In genomic region chr11:108973459-108973858, GRCm38 (mm10) we compare ENCODE assay signal across 18 mouse cellular contexts. TPM values are rescaled to one million over a fixed set of nuclear protein-coding genes. Genes with fewer than 3 reads are reported as not detected.
DNase-seq lines count a peak whose midpoint lies in the region; ATAC-seq and TF ChIP-seq lines count a peak whose summit lies in the region.
"Had no signal": no experiment of that assay in that cellular context is flagged by ENCODE, and none has a peak within 500 bp of the region (broad histone marks: within the 10 kb centered on the region; RNA-seq: fewer than 3 reads in every experiment).

No protein-coding gene starts in this region.

- H3K4me3 ChIP-seq in forebrain, postnatal 0 days (ENCODE audit: low read depth, low read length), result no peak overlapping the region
- no peak overlapping the region for H3K4me3 ChIP-seq in forebrain, embryonic 13.5 days
- H3K4me3 ChIP-seq in lung, embryonic 15.5 days, result no peak overlapping the region
- no peak overlapping the region for H3K4me3 ChIP-seq in lung, adult 2 months (replicated peaks; ENCODE audit: extremely low read depth, low read depth, low read length)
- no peak overlapping the region for H3K4me3 ChIP-seq in hindbrain, postnatal 0 days (ENCODE audit: low read length)
- H3K4me3 ChIP-seq: forebrain, embryonic 15.5 days; gastrocnemius, adult 2 months had no signal

- no peak for TF ChIP-seq CTCF in forebrain, postnatal 0 days (IDR thresholded peaks at IDR 0.05; ENCODE audit: low read depth)
- TF ChIP-seq CTCF in lung, adult 2 months (IDR thresholded peaks at IDR 0.05; ENCODE audit: insufficient read depth, low read length), result no peak
- TF ChIP-seq CTCF in brain, embryonic 14.5 days (IDR thresholded peaks at IDR 0.05; ENCODE audit: borderline replicate concordance, extremely low read depth, insufficient read depth, insufficient read length), result no peak
- TF ChIP-seq CTCF in hindbrain, postnatal 0 days (IDR thresholded peaks at IDR 0.05; ENCODE audit: low read depth), result no peak

- no peak overlapping the region for H3K4me2 ChIP-seq in forebrain, postnatal 0 days (ENCODE audit: low read depth)
- no peak overlapping the region for H3K4me2 ChIP-seq in forebrain, embryonic 13.5 days
- H3K4me2 ChIP-seq in lung, embryonic 15.5 days, result no peak overlapping the region
- H3K4me2 ChIP-seq in hindbrain, postnatal 0 days (ENCODE audit: low read depth, low read length), result no peak overlapping the region
- H3K4me2 ChIP-seq: forebrain, embryonic 15.5 days had no signal

- WGBS in forebrain, postnatal 0 days, result 47% methylated on average over 4 of the region's 4 CpGs
- 45% methylated on average over 4 of the region's 4 CpGs for WGBS in forebrain, embryonic 13.5 days
- WGBS in lung, embryonic 15.5 days, result 36% methylated on average over 4 of the region's 4 CpGs
- WGBS in lung, adult 2 months, result 70% methylated on average over 4 of the region's 4 CpGs
- 48% methylated on average over 4 of the region's 4 CpGs for WGBS in hindbrain, postnatal 0 days

- H3K36me3 ChIP-seq in forebrain, postnatal 0 days (ENCODE audit: insufficient read depth), result no peaks in the 10 kb centered on the region
- H3K36me3 ChIP-seq in forebrain, embryonic 13.5 days (ENCODE audit: poor library complexity, severe bottlenecking), result no peaks in the 10 kb centered on the region
- no peaks in the 10 kb centered on the region for H3K36me3 ChIP-seq in lung, embryonic 15.5 days
- H3K36me3 ChIP-seq in hindbrain, postnatal 0 days (ENCODE audit: insufficient read depth, low read length), result no peaks in the 10 kb centered on the region
- H3K36me3 ChIP-seq: forebrain, embryonic 15.5 days had no signal

- DNase-seq in forebrain, postnatal 0 days, result peak; percentile 27
- DNase-seq in lung, adult 2 months, result no peak
- peak; percentile 46 for DNase-seq in brain, embryonic 14.5 days (ENCODE audit: low read depth)
- DNase-seq in hindbrain, postnatal 0 days (ENCODE audit: low spot score), result peak; percentile 75
- DNase-seq in thymus, postnatal 0 days (ENCODE audit: low spot score), result no peak
- DNase-seq in thymus, postnatal 4 days, result no peak
- DNase-seq: adrenal gland, adult 8-10 months; cerebellum, adult 18-20 months; gastrocnemius, adult 2 months; kidney, adult 11 months; kidney, postnatal 14 days; layer of hippocampus, adult 9-11 months; liver; lung, adult 18-20 months had no signal

- TF ChIP-seq POLR2A in lung, adult 2 months (IDR thresholded peaks at IDR 0.05; ENCODE audit: borderline replicate concordance, extremely low read depth, low read depth, low read length), result no peak
- TF ChIP-seq POLR2A in brain, embryonic 14.5 days (IDR thresholded peaks at IDR 0.05; ENCODE audit: borderline replicate concordance, extremely low read depth, insufficient read depth, insufficient read length, poor library complexity, severe bottlenecking), result no peak

- H3K4me1 ChIP-seq in forebrain, postnatal 0 days (ENCODE audit: insufficient read depth), result no peaks in the 10 kb centered on the region
- H3K4me1 ChIP-seq in forebrain, embryonic 13.5 days, result peaks cover 11% of the 10 kb centered on the region; the same call in 1 of the 2 replicates
- peaks cover 18% of the 10 kb centered on the region for H3K4me1 ChIP-seq in lung, embryonic 15.5 days
- H3K4me1 ChIP-seq in lung, adult 2 months (ENCODE audit: control insufficient read depth, insufficient read depth, low read length), result no peaks in the 10 kb centered on the region
- H3K4me1 ChIP-seq in hindbrain, postnatal 0 days (ENCODE audit: insufficient read depth, low read length), result peaks cover 7% of the 10 kb centered on the region; the same call in 1 of the 2 replicates
- H3K4me1 ChIP-seq: forebrain, embryonic 15.5 days had no signal

- H3K27me3 ChIP-seq in forebrain, postnatal 0 days (ENCODE audit: insufficient read depth, low read length), result no peaks in the 10 kb centered on the region
- H3K27me3 ChIP-seq in forebrain, embryonic 13.5 days, result no peaks in the 10 kb centered on the region
- H3K27me3 ChIP-seq in lung, embryonic 15.5 days, result no peaks in the 10 kb centered on the region
- no peaks in the 10 kb centered on the region for H3K27me3 ChIP-seq in hindbrain, postnatal 0 days (ENCODE audit: insufficient read depth, low read length)
- H3K27me3 ChIP-seq: CH12.LX; forebrain, embryonic 15.5 days had no signal

- no peak overlapping the region for H3K27ac ChIP-seq in forebrain, postnatal 0 days (ENCODE audit: low read depth, low read length)
- H3K27ac ChIP-seq in forebrain, embryonic 13.5 days, result no peak overlapping the region
- peak overlapping the region; percentile 71 for H3K27ac ChIP-seq in lung, embryonic 15.5 days
- peak overlapping the region; percentile 73 for H3K27ac ChIP-seq in hindbrain, postnatal 0 days
- H3K27ac ChIP-seq: forebrain, embryonic 15.5 days; gastrocnemius, adult 2 months had no signal

- H3K9me3 ChIP-seq in forebrain, postnatal 0 days (ENCODE audit: low read length), result no peaks in the 10 kb centered on the region
- H3K9me3 ChIP-seq in forebrain, embryonic 13.5 days (replicated peaks), result no peaks in the 10 kb centered on the region
- H3K9me3 ChIP-seq in lung, embryonic 15.5 days, result no peaks in the 10 kb centered on the region
- no peaks in the 10 kb centered on the region for H3K9me3 ChIP-seq in hindbrain, postnatal 0 days (ENCODE audit: low read length)
- H3K9me3 ChIP-seq: forebrain, embryonic 15.5 days had no signal

- ATAC-seq in forebrain, postnatal 0 days, result peak; percentile 64
- ATAC-seq in forebrain, embryonic 13.5 days, result no peak
- peak; percentile 21; the same call in 1 of the 2 replicates for ATAC-seq in lung, embryonic 15.5 days (ENCODE audit: borderline replicate concordance, extremely low read depth, low FRiP score, low TSS enrichment)
- peak; percentile 87 for ATAC-seq in hindbrain, postnatal 0 days
- ATAC-seq: forebrain, embryonic 15.5 days had no signal

- H3K9ac ChIP-seq in forebrain, postnatal 0 days, result no peak overlapping the region
- H3K9ac ChIP-seq in forebrain, embryonic 13.5 days, result no peak overlapping the region
- no peak overlapping the region for H3K9ac ChIP-seq in lung, embryonic 15.5 days
- H3K9ac ChIP-seq in hindbrain, postnatal 0 days (replicated peaks; ENCODE audit: low read length), result no peak overlapping the region
- H3K9ac ChIP-seq: forebrain, embryonic 15.5 days had no signal

RNA-seq across cellular contexts. Expression of gene Axin2, which starts 53.3 kb away (rescaled TPM):
- total RNA-seq in forebrain, postnatal 0 days (2014; rRNA removed), result 28.7 and 35.6 TPM in 2 replicates
- polyA plus RNA-seq in forebrain, postnatal 0 days (2015; fragmentation: Nextera tagmentation; extraction: Ambion mirVana), result 4.5 and 5.0 TPM in 2 replicates
- polyA plus RNA-seq in forebrain, embryonic 13.5 days (2015; fragmentation: Nextera tagmentation; extraction: Ambion mirVana), result 9.6 and 11.4 TPM in 2 replicates
- 8.4 TPM in 2 replicates for polyA plus RNA-seq in lung, embryonic 15.5 days (2015; fragmentation: Nextera tagmentation; extraction: Ambion mirVana)
- 14.4 and 17.9 TPM in 2 replicates for polyA plus RNA-seq in lung, adult 2 months (2012; rRNA removed)
- 32.4 and 42.2 TPM in 2 replicates for polyA plus RNA-seq in brain, embryonic 14.5 days (2012; rRNA removed)
- total RNA-seq in hindbrain, postnatal 0 days (2014; rRNA removed), result 31.8 and 38.0 TPM in 2 replicates
- polyA plus RNA-seq in hindbrain, postnatal 0 days (2015; fragmentation: Nextera tagmentation; extraction: Ambion mirVana), result 5.9 and 6.0 TPM in 2 replicates
- 3.6 TPM in 2 replicates for polyA plus RNA-seq in thymus, postnatal 0 days (2015; fragmentation: Nextera tagmentation; extraction: Ambion mirVana)

Comparison
In these comparisons a context has a peak if more than half of its experiments do, and no peak if none do; other contexts are left out.
1. DNase-seq: peak in forebrain, postnatal 0 days (single experiment), brain, embryonic 14.5 days (single experiment) and hindbrain, postnatal 0 days (single experiment); none in lung, adult 2 months (single experiment), thymus, postnatal 0 days (single experiment) and thymus, postnatal 4 days (single experiment).
2. H3K27ac ChIP-seq: peak in lung, embryonic 15.5 days (single experiment) and hindbrain, postnatal 0 days (single experiment); none in forebrain, postnatal 0 days (single experiment) and forebrain, embryonic 13.5 days (single experiment).